Mouse (Mus musculus) myocyte (in vitro differentiated cells): ENCODE measurements at regions not wholly inside any gene's neighbourhood (a gene's known extent, or its start where the extent isn't known, plus 50 kb on each side); places are given as distances from the start of the nearest gene placed in this dataset.

ENCODE experiments used
- CEBPB ChIP-seq: IDR thresholded peaks from 2 replicates; pipeline ENCODE4 v1.6.1; 2011; ENCODE audit warnings: mild to moderate bottlenecking, moderate library complexity; ENCODE audit not compliant: poor library complexity, insufficient read depth, severe bottlenecking
- E2F4 ChIP-seq: IDR thresholded peaks from one replicate; pipeline ENCODE4 v1.6.1; 2011; ENCODE audit warnings: mild to moderate bottlenecking, control low read depth, moderate library complexity; ENCODE audit not compliant: insufficient read depth
- MAX ChIP-seq: IDR thresholded peaks from one replicate; pipeline ENCODE4 v1.6.1; 2011; ENCODE audit warnings: low read depth, mild to moderate bottlenecking, control low read depth
- MYOD1 ChIP-seq, 3 experiments: IDR thresholded peaks; one replicate each; pipeline ENCODE4 v1.6.1; 2011; ENCODE audit warnings: control low read depth in 2 of 3, low read depth in 2 of 3, mild to moderate bottlenecking in 2 of 3, moderate library complexity in 1 of 3; ENCODE audit not compliant: insufficient read length in 2 of 3, control insufficient read depth in 1 of 3
- MYOG ChIP-seq, 3 experiments: IDR thresholded peaks; one replicate each; pipeline ENCODE4 v1.6.1; 2011; ENCODE audit warnings: control low read depth in 2 of 3, low read depth in 2 of 3, mild to moderate bottlenecking in 2 of 3; ENCODE audit not compliant: insufficient read length in 2 of 3, control insufficient read depth in 1 of 3, insufficient read depth in 1 of 3
- POLR2A ChIP-seq: IDR thresholded peaks from one replicate; pipeline ENCODE4 v1.6.1; 2011; ENCODE audit warnings: low read depth, mild to moderate bottlenecking, control low read depth, moderate library complexity; ENCODE audit not compliant: insufficient read length
- POLR2AphosphoS2 ChIP-seq: IDR thresholded peaks from one replicate; pipeline ENCODE4 v1.6.1; 2011; ENCODE audit warnings: low read depth, control low read depth; ENCODE audit not compliant: insufficient read length
- SRF ChIP-seq: IDR thresholded peaks from one replicate; pipeline ENCODE4 v1.6.1; 2011; ENCODE audit warnings: low read depth; ENCODE audit not compliant: control insufficient read depth, insufficient read length

GRCm38 (mm10) chr3:156410126-156410525, 151.5 kb upstream of the Negr1 start:
- TF ChIP-seq CEBPB (no peak), MYOG (IDR thresholded peaks at IDR 0.05; ENCODE audit: control insufficient read depth in 1 of 3, insufficient read depth in 1 of 3, insufficient read length in 2 of 3, low read depth in 2 of 3) (no peak), MYOD1 (IDR thresholded peaks at IDR 0.05; ENCODE audit: control insufficient read depth in 1 of 3, insufficient read length in 2 of 3, low read depth in 2 of 3) (no peak), POLR2A (no peak), MAX (no peak), SRF (no peak), E2F4 (no peak), POLR2AphosphoS2 (no peak)
